Mouse (Mus musculus) embryonic facial prominence, embryonic 12.5 days (tissue): ENCODE measurements around the gene Rfpl4b. TPM values are rescaled to one million over a fixed set of nuclear protein-coding genes. Genes with fewer than 3 reads are reported as not detected.

Source experiments
- polyA plus RNA-seq: library from polyadenylated mRNA; unstranded; fragments of >200 nt; fragmentation: Nextera tagmentation; extraction: Ambion mirVana; gene quantifications from 2 replicates; pipeline ENCODE4 v1.2.1, GENCODE M21; 2016

Rfpl4b gene
- polyA plus RNA-seq, 1 experiment from 2014 or later = not detected

Other genes starting within 250 kb of the Rfpl4b start
- 52.9 and 53.6 TPM in 2 replicates for gene Lama4, start 143.7 kb upstream of the Rfpl4b start, polyA plus RNA-seq